Mouse (Mus musculus) heart, adult 8-10 months (tissue): ENCODE measurements at regions not wholly inside any gene's neighbourhood (a gene's known extent, or its start where the extent isn't known, plus 50 kb on each side); places are given as distances from the start of the nearest gene placed in this dataset.
A peak's percentile ranks its signal among the peaks of the same experiment; 100 is the strongest.

ENCODE experiments used
- DNase-seq: peaks from one replicate; pipeline ENCODE4 v3.0.0; 2022; ENCODE audit warnings: low spot score

DNA sequence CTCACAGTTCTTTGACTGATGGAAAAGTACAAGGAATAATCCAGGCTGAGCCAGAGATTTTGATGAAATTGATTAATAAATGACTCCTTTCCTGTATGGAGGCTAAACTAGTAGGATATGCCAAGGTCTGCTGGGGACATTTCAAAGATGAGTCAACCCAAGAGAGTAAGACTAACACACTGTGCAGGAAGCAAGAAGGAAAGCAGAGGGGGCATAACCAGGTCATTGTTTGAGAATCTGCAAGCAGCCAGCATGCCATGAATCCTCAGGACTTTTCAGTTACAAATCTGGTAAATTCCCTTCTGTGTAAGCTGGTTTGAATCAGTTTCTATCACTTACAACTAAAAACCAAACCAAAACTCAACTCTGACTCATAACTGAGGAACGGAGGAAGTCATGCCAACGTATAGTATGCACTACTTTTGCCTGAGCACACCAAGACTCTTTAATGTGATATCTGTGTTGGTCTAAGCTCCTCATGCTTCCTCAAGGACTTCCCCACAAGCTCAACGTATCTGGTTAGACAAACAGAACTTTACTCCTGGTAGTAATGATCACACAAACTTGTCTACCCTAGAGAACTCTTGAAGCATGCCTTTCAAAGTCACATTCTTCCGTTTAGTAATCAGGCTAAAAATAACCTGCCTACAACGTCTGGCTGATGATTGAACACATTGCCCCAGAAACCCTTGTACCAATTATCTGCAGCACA, 314.0 kb upstream of the Adamts9 start:
- peak; percentile 50 for DNase-seq

DNA sequence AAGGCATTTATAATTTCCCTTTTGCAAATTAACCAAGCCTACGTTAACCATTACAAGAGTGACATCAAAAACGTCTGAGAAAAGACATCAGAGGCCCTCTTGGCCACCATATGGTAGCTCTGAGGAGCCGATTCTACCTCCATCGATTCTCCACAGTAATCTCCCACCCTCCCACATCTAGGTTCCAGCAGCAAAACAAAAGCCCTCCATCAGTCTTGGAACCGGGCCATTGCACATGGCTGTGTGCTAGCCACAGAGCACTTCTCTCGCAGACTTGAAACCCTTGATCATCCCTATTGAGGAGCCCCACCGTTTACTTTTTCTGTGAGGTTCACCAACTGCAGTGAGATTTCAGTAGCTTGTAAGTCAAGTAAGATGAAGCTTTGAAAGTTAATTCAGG, 310.5 kb upstream of the Adamts9 start:
- no peak for DNase-seq

DNA sequence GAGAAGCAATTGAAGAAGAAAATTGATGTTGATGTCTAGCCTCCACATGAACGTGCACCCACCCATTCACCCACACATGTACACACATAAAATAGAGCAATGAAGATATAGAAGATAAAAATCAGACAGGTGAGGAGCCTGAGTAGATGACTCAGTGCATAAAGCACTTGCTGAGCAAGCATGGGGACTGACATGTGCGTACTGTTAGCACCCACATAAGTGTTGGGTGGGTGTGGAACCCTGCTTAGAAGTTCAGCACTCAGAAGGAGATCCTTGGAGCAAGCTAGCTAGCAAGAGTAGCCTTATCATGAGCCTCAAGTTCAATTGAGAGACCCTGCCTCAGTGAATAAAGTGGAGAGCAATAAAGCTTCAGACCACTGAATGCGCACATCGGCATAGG, 305.7 kb upstream of the Adamts9 start:
- DNase-seq: no peak

DNA sequence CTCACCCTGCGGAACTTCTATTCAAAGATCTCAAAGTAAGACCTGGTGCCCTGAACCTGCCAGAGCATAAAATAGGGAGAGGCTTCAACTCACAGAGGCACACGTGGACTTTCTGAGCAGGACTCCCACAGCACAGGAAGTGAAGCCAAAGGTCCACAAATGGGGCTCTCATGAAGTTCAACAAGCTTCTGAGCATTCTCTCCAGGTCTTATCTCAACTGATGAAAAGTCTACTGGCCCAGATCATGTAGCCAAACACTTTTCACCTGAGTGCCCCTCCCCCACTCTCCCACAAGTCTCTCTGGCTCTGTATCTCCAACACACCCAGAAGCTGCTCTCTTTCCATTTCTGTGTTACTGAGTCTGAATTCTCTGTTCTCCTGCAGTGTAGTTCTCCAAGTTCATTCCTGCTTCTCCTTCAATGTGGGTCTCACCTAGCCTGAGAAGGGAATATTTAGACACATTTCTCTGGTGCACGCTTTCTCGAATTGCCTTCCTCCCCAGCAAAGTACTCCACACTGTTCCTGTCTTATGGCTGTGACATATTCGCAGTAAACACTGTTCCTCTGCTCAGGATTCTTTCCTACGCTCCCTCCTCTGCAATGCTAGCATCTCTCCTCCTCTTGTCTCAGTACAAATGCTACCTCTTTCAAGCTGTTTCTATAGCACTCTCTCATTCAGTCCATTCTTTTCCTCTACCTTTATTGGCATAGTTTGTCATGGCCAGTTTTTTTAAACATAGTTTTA, 303.4 kb upstream of the Adamts9 start:
- DNase-seq: no peak

DNA sequence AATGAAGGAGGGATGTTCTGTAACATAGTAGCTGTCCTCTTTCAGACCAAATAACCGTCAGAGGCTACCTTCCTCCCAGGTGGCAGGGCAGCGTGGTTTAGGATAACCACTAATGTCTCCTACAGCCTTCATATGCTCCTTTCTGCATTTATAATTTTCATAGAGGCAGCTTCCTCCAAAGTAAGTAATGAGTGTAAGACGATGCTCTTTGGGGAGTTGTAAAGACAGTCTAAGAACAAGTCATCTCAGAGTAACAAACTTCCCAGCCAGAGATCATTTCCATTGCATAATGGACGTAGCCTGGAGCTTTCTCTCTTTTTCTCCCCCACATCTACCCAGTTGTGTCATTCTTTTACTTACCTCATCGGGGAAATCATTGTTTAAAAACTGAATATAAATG, 292.3 kb upstream of the Adamts9 start:
- DNase-seq: no peak

DNA sequence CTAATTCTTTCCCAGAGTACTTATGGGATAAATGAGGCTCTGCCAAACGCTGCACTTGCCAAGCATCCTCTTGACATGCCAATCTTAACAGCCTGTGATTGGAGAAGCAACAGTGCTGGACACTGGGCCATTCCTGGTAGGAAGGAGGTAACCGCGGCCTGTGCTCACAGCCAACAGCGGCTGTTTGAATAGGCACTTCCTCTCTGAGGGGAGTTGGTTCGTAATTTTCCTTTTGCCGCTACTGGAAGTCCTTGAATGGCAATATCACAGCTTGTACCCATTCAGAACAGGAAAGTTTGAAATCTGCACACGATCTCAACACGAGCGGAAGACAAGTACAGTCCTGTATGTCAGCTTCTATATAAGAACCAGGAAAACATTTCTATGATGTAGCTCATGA, 289.3 kb upstream of the Adamts9 start:
- DNase-seq: peak; percentile 63

DNA sequence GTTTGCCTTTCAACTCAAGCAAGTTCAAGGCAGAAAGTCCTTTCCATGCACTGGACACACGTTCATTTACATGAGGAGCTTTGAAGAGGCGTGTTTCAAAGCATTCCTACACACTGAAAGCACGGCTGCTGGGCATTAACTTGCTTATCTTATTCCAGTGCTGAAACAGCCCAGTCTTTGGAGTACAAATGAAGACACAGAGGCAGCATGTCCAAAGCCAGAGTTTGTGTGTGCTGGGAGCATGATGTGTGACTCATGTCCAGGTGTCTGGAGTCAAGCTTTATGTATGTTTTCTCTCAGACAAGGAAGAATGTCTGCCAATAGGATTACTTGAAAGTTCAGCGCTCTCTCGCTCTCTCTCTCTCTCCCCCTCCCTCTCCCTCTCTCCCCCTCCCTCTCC, 287.2 kb upstream of the Adamts9 start:
- no peak for DNase-seq

DNA sequence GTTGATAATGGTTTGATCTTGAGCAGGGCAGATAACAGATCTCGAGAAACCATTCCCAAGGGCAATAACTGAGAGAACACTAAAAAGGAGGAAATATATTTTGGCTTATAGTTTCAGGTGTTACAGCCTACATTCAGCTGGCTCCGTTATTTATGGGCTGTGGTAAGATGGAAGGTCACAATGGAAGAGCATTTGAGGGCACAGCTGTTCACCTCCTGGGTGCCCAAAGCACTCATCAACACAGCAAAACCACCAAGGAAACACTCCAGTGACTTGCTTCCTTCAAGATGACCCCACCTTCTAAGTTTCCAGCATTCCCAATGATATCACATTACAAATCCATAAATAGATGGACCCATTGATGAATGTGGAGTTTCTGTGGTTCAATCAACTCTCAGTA, 286.0 kb upstream of the Adamts9 start:
- DNase-seq: no peak

DNA sequence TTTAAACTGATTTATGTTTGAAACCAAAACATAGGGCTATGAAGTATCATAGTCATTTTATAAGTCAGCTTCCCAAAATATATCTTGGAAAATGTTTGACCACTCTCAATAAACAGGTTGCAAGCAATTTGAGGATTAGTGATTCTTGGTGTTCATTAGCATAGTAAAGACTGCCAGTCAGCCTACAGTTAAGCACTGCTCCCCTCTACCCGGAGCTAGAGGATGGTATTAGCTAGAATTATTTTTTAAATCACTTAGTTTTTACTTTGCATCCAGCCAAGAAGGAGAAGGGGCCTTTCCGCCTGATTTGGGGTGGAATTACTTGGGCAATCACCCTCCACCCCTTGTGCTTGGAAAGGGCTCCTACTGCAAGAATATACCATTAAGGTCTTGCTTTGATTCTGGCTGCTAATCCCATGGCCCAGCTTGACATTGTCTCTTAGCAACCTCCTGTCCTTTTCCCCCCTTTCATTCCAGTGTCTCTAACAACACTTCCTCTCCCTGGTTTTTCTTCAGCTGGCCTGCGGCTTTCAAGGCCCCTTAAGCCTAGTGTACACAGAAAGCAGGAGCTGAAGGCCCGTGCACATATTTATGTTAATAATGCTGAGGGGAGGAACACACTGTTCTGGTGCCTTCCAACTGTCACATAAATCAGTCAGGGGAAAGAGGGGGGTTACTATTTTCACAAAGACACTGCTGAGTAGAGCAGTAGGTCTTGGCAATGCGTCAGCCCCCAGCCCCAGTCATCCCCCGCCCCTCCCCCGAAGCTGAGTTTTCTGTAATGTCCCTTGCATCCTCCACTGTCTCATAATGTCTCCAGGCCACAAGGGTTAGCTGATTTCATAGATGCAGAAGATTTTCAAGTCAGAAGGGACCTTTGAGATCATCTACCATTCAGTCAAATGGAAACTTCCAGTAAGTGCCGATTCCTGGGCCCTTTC, 280.6 kb upstream of the Adamts9 start:
- DNase-seq: no peak

DNA sequence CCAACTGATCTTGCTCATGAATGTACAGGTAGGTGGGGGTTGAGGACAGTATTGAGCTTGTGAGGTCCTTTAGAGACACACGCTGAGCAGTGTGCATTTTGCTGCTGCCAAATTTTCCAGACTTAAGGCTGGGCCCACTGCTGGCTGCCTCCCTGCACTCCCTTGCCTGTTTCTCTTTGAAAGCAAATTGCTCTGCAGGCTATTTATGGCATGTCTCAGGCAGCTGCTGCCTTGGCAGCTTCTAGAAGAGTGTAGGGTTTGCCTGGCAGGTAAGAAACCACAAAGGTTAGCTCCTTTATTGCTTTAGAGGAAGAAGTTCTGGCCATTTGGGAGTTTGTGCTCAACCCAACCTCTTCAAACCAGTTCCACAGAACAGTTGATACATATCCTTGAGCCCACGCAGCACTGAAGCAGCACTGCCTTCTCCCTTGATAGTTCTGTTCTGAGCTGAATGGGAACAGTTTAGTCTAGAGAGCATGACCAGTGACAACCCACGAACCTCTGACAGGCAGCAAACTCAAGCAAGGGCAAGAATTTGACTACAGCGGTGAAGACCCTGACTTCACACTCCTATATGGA, 274.8 kb upstream of the Adamts9 start:
- DNase-seq: no peak

DNA sequence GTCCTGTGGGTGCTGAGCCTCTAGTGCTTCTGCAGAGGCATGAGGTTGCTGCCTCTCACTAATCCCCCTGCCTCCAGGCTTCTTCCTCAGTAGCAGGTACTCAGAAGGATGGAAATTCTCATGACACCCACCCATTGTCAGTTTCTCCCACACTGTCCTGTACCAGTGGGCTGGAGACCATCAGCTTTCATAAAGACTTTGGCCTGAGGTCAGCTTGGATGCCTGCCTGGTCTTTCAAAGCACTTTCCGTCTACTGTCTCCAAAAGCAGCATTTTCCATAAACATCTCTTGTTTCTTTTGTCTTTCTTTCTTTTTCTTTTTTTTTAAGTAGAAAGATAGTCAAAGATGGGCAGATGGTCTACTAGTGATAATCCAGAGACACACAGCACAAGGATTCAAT, 257.6 kb upstream of the Adamts9 start:
- no peak for DNase-seq

DNA sequence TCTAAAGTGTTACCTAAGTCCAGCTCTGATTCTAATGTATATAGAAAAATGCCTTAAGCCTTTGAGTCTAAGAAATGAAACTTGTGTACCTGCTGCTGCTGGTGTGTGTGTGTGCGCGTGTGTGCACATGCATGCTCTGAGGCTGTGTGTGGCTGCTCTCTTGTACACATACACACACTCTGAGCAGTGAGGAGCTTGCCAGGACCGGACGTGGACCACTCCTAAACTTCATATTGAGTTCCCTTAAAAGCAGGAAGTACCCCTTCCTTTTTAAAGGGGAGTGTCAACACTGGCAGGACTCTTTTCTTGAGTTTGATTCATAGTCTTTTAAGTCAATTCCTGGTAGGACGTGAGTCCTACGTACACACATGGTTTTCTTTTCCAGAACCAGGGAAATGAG, 251.4 kb upstream of the Adamts9 start:
- DNase-seq: no peak

DNA sequence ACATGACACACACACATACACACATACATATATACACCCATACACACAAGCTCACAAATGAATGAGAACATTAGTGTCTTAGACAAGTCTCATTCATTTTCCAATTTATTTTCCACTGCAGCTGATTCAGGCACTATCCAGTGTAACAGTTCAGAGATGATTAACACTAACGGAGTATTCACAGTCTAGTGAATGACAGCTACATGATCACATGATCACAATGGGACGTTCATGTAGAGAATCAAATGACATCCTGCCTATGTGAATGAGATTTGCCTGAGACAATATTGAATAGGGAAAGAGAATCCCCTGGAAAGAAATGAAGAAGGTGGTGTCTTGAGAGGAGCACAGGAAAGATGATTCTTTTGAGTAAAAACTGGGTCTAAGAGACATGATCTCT, 249.7 kb upstream of the Adamts9 start:
- DNase-seq: no peak

DNA sequence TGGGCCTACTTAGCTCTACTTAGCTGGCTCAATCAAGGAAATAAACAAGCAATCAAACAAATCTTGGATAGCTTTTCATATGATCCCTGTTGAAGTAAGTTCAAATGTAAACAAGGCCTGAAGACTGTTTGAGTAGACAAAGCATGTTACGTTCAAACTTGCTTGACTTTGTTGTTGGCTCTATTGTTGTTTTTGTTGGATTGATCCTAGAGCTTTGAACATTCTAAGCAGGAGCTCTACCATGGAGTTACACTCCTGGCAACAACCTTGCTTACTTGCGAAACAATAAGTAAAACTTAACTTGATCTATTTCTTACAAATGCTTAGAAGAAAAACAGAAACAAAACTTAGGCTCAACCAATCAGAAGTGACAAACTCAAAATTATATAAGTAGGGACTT, 247.7 kb upstream of the Adamts9 start:
- DNase-seq: no peak

DNA sequence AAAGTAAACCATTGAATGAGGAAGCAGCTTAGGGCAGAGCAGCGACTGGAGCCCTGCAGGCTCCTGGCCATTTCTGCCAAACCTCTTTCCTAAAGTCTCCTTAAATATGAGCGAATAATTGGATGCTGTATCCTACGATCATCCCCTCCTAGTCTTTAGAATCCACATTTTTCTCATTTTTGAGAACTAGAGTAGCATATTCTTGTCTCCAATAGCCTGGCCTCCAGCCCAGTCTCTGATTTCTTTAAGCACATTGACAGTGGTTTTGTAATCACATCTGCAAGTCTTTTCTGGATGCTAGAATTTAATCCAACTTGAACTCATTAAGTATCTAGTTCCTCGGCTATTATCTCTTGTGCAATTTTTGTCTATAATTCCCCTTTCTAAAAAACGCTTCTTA, 225.2 kb upstream of the Adamts9 start:
- DNase-seq: no peak

DNA sequence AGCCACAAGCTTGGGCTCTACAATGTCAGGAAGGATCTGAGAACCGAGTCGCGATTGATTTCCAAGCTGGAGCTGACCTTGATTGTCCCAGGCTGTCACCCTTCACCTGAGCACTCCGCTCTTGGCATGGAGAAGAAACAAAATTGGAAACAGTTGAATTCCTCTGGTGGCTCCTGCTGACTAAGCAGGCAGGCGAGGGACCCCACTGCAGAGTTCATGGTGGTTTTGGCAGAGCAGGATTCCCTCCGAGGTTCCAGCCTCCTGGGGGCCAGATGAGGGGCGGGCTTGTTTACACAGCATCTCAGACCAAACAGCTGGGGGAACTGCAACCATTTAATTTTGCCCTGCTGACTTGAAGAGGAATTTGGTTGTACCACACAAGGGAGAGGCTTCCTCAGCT, 224.0 kb upstream of the Adamts9 start:
- DNase-seq: peak; percentile 46

DNA sequence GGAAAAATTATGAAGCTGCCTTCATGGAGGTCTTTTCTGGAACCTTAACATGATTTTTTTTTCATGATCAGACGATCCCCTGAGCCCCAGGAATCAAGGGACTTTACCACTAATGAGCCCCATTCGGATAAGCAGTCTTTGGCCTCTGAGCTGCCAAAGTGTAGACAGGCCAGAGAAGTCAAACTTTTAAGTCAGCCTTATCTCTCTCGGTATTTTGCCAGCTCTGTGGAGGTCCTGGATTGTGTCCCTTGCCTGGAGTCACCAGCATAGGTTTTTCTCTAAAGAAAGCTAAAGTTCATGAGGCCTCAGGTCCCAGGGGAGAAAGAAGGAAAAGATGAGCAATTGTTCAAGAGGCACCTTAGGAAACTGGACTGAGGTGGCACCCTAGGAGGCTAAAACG, 222.7 kb upstream of the Adamts9 start:
- DNase-seq: no peak

DNA sequence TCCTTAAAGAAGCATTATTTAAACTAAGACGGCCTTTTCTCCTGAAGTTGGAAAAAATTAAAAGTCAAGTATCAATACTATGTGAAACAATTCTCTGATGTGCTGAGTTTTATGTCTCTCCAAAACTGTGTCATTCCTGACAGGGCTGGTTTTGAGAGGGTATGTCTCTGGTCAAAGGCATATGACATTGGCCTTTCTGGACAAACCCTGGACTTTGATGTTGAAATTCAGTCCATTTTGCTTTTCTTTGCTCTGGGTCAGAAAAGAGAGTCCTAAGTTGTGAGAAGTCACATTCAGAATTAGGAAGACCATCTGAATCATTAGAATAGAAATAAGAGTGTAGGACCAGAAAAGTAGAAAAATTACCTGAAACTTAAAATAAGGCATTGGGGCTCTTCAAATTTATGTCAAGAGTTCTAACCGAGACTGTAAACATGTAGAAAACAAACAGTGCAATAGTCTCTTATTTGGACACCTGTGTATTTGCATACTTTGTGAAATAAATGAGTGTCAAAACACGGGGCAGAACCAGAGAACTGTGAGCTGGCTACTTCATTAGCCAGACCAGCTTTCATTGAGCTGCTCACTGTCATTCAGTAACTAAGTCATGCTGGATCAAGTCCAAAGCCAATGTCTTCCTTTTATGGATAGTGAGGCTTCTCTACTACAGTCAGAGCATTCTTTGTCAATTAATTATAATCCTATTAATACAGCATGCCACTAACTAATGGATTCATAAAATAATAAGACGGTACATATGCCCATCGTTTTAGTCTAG, 209.3 kb upstream of the Adamts9 start:
- no peak for DNase-seq

DNA sequence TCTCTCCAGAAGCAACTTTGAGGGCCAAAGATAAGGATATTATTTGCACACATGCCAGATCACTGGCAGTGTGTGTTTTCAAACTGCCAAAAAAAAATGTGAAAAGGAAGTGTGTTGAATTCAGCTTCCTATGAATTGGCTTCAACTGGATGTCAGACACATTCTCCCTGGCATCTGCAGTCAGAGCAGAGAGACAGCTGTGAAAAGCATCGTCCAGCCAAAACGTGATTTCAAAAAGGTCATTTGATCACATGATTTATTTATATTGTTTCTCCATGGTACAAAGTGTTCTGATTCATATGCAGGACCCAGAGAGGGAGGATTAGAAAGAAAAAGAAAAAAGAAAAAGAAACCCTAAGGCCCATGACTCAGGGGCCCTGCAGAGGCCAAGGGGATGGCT, 207.2 kb upstream of the Adamts9 start:
- DNase-seq: peak; percentile 81

DNA sequence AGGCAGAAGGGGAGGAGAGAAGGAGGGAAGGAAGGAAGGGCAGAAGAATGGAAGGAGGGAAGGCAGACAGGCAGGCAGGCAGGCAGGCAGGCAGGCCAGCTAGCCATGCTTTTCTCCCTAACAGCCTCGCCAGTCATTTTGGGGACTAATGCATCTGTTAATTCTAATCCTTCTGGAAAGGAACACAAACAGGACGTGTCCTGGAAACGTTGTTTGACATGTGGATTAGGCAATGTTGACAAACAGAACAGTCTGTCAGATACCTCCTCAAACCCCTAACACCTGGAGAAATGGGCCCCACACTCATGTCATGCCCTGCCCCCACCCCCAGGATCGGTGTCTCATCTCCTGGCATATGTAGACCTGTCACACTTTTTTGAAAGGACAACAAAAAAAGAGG, 206.7 kb upstream of the Adamts9 start:
- peak; percentile 40 for DNase-seq

DNA sequence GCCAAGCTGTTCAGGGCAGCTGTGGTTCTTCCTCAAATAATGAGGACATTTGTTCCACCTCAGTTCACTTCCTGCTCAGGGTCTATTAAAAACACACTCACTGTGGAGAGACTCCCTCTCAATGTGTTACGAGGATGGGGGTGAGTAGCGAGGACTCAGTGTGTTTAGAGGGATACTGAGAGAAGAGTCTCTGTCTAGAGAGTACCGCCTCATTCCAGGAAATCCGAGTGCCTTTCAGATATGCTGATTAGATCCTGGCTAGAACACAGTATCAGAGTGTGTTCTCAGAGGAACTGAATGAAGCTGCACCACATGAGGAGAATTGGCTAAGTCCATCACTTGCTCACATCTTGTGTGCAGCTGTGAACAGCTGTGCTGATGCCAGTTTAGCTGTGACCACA, 197.0 kb upstream of the Adamts9 start:
- no peak for DNase-seq
